Mouse (Mus musculus) megakaryocyte, embryonic 14.5 days (primary cell): Measurements from ENCODE around the gene Clic5.

ENCODE experiments used
- FLI1 ChIP-seq: IDR thresholded peaks from 2 replicates; pipeline ENCODE4 v1.6.1; 2012; ENCODE audit warnings: low read length, inconsistent platforms, mixed read lengths
- GATA1 ChIP-seq: IDR thresholded peaks from 3 replicates; pipeline ENCODE4 v1.6.1; 2012; ENCODE audit warnings: mixed read lengths, low read length, inconsistent platforms, borderline replicate concordance

GRCm38 (mm10) chr17:44219943-44220342 is 31.6 kb downstream of the Clic5 start:
- TF ChIP-seq GATA1 (no peak), FLI1 (no peak)
